Mouse (Mus musculus) kidney, postnatal 10 days (tissue): ENCODE measurements around the gene Suclg2.
"Not testable (repeated sequence)": the region's sequence is repeated elsewhere in the genome, so short reads cannot be mapped to it uniquely, and the experiment has no call there.

ENCODE experiments used
- DNase-seq: peaks from one replicate; pipeline ENCODE4 v3.0.0; 2021; ENCODE audit warnings: mixed read lengths

The Suclg2 gene

GRCm38 (mm10) chr6:95619817-95620216 is 98.8 kb downstream of the Suclg2 start:
- DNase-seq = no peak

- DNase-seq = no peak
Observed at GRCm38 (mm10) chr6:95618434-95618833, 100.2 kb downstream of the Suclg2 start.

- DNase-seq = no peak
Observed at GRCm38 (mm10) chr6:95613228-95613627, 105.4 kb downstream of the Suclg2 start.

DNA sequence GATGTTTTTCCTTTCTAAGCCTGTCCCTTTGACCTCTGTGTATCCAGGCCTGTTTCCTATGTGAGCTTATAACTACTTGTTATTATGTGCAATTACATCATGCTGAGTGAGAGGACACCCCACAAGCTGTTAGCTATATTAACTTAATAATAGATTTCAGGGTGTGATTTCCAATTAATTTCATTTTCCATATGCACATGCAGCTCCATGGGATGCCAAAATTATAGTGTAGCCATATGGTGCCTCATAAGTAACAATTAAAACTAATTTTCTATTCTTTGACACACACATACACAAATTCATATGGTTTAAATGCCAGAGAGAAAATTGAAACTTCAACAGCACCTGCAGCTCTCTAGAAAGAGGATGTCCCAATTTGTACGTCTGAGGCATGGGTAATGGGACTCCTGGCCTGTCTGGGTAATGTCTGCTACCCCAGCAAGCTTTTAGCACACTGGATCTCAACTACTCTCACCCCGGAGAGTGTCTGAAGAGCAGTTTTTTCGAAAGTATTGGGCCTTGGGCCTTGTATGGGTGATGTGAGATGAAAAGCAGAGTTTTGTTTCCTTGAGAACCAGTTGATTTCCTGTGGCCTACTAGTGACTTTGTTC is 106.1 kb downstream of the Suclg2 start:
- no peak for DNase-seq

GRCm38 (mm10) chr6:95611059-95611458 is 107.5 kb downstream of the Suclg2 start:
- DNase-seq = no peak

- DNase-seq = no peak
Observed at GRCm38 (mm10) chr6:95608123-95608522, 110.5 kb downstream of the Suclg2 start.

GRCm38 (mm10) chr6:95600731-95601130 is 117.9 kb downstream of the Suclg2 start:
- not testable (repeated sequence) for DNase-seq

DNA sequence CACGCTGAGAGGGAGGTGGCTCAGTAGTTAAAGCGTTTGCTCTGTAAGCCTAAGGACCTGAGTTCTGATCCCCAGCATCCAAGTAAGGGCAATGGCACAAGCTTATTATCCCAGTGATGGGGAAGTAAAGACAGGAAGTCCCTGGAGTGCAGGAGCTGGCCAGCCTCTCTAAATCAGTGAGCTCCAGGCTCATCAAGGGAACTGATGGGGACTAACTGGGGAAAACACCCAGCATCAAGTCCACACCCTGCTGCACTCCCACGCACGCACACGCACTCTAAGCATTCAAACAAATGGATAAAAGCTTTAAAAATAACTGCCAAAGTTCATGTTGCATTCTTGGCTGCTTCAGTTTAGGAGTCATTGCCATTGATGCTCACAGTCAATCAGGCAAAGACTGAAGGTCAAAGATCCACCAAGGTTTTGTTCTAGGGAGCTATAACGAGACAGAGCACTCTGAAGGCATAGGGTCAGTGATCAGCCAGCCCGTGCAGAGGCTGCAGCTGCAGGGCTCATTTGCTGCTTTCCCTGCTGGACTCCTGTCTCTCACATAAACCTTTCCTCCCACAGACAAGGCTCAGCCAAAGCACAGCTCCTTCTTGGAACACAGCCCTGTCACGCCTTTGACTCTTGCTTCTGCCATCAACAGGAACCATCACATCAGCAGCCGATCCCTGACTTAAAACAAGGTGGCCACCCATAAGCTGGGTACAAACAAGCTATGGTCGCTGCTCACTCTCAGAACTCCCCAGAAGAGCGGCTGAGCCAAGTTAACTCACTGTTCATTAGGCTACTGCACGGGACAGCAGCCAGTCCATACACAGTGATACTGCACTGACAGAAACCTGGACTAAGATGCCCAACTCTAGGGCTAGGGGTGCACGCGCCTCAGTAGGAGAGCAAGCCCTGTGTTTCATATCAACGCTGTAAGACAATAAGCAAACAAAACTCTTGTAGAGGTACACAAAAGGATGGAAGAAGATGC is 121.5 kb downstream of the Suclg2 start:
- DNase-seq = peak; percentile 39

DNA sequence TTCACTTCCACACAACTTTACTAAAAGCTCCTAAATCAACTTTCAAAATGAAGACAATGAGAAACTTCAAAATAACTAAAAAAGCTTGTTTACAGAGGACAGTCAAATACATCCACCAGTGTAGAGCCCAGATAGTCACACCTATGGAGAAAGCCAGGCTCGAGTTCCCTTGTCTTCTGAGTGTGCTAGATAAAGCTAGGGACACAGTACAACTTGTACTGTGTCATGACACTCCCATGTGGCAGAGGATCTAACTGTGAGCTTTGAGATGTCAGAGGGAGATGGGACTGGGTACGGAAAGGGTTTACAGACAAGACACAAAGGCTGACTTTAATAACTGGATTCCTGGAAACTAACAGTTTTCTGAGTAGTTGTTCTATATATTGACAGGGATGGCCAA is 122.7 kb downstream of the Suclg2 start:
- DNase-seq = no peak

DNA sequence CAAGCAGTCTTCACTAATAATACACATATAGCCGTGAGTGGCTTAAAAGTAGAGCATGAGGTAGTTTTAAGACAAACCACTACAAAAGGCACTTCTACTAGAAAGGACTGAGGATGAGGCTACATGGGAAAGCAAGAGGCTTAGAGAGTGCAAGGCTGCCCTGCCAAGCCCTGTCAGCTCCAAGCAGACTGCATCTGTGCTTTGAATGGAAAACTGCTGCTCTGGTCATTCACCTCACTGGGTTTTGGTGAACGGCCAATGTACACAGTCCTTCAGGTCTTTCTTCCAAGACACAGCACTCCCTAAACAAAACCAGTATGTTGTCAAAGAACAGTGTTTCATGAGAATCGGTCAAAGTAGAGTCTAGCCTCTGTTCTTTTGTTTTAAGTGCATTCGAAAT is 124.4 kb downstream of the Suclg2 start:
- DNase-seq = peak; percentile 48

GRCm38 (mm10) chr6:95592396-95592795 is 126.2 kb downstream of the Suclg2 start:
- peak; percentile 68 for DNase-seq

GRCm38 (mm10) chr6:95590463-95590862 is 128.1 kb downstream of the Suclg2 start:
- DNase-seq = no peak

DNA sequence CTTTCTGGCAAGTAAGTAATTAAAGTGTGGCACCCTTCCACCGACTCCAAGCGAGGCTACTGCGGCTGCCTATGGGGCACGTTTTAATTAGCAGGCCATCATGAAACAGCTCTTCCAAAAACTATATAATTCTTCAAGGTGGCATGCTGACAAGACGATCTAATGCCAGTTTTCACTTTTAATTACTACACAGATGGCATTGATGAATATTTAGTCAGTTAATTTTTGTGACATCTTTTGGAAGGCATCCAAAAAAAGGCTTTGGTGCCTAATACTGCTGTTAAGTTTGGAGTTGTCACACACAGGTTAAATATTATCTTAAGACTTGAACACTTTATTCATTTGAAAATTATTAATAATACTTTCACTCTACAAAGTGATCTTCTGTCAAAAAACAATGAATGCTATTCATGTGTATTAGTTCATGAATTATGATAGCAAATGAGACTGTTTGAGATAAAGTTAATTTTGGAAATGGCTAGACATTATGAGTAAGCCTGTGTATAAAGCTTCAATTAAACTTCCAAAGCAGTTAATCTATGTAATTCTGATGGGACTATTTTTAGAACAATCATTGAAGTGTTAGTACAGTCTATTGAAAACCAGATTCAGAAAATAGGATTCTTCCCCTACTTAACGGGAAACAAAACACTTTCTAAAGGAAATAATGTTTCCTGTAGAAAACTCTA is 131.3 kb downstream of the Suclg2 start:
- DNase-seq = no peak

DNA sequence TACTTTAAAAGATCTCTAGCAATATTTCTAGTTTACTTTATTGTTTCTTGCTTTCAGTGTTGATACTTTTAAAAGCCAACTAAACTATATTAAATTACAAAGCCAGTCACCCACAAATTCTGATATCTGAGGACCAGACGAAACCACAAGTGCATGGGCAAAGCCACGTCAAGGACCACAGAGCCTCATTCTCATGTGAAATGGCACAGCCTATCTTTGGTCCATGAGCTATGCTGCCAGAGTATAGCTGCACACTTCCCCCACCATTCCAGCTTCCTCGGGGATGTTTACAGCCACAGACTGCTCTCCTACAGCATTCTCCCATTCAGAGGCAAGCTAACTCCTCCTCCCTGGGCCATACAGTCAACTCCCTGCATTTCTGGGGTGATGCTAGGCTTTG is 136.7 kb downstream of the Suclg2 start:
- no peak for DNase-seq

GRCm38 (mm10) chr6:95579792-95580191 is 138.8 kb downstream of the Suclg2 start:
- no peak for DNase-seq

DNA sequence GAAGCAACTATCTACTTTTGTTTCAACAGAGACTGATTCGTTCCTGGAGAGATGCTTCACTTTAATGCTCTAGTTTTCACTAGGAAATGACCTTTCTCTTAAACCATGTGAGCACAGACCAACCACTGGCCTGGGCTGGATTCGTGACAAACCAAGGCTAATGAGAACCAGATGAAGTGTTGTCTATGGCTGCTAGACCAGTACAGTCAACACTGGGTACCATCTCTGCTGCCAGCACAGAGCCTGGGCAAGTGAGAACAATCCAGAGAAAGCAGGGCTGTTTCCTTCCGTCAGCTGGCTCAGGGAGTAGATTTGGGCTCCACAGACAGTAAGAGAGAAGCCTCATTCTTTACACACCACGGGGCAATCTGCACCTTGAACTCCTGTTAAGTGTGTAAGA is 143.1 kb downstream of the Suclg2 start:
- DNase-seq = no peak

- no peak for DNase-seq
Observed at GRCm38 (mm10) chr6:95574867-95575266, 143.7 kb downstream of the Suclg2 start.

DNA sequence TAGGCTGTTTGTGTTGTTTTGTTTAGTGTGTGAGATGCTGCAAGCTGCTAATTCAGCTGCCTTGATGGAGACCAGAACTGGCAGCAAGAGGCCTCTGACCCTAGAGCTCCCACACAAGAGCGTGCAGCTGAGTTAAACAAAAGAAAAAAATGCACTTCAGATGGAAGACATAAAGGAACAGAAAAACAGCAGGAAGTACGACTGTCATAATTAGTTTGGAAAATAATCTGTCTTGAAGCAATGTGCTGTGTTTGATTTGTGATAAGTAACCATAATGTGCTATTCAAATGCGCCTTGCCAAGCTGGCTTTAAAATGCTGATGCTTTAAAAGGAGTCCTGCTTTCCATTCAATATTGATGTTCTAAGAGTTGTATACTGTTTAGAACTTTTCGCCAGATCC is 144.2 kb downstream of the Suclg2 start:
- DNase-seq = no peak

- DNase-seq = no peak
Observed at GRCm38 (mm10) chr6:95573035-95573759, 145.4 kb downstream of the Suclg2 start.

GRCm38 (mm10) chr6:95571620-95572019 is 147.0 kb downstream of the Suclg2 start:
- no peak for DNase-seq

- DNase-seq = no peak
Observed at GRCm38 (mm10) chr6:95563355-95564009, 155.1 kb downstream of the Suclg2 start.

- DNase-seq = no peak
Observed at GRCm38 (mm10) chr6:95556320-95556719, 162.3 kb downstream of the Suclg2 start.
